Comparison of ENCODE assay signal across 15 mouse cellular contexts in genomic region chr2:25502726-25503125, GRCm38 (mm10). TPM values are rescaled to one million over a fixed set of nuclear protein-coding genes. Genes with fewer than 3 reads are reported as not detected.
DNase-seq lines count a peak whose midpoint lies in the region; ATAC-seq and TF ChIP-seq lines count a peak whose summit lies in the region.
"Had no signal": no experiment of that assay in that cellular context is flagged by ENCODE, and none has a peak within 500 bp of the region (broad histone marks: within the 10 kb centered on the region; RNA-seq: fewer than 3 reads in every experiment).

No protein-coding gene starts in this region.

- TF ChIP-seq CTCF in testis, adult 2 months (IDR thresholded peaks at IDR 0.05; ENCODE audit: control insufficient read depth, insufficient read depth, insufficient replicate concordance, low read depth, low read length), result no peak
- TF ChIP-seq CTCF in stomach, postnatal 0 days (IDR thresholded peaks at IDR 0.05; ENCODE audit: low read depth), result no peak

- H3K4me1 ChIP-seq in testis, adult 2 months (ENCODE audit: control insufficient read depth, insufficient read depth, low read length), result peaks cover 18% of the 10 kb centered on the region
- peaks cover 65% of the 10 kb centered on the region for H3K4me1 ChIP-seq in liver, embryonic 13.5 days (replicated peaks)
- H3K4me1 ChIP-seq in stomach, postnatal 0 days (replicated peaks; ENCODE audit: control insufficient read depth, insufficient read depth), result 0 out of 2 replicates have a peak, but pooled peaks cover 10% of the 10 kb centered on the region
- peaks cover 12% of the 10 kb centered on the region for H3K4me1 ChIP-seq in forebrain, embryonic 12.5 days

- no peak for TF ChIP-seq POLR2A in testis, adult 2 months (IDR thresholded peaks at IDR 0.05; ENCODE audit: control insufficient read depth, low read depth, low read length)

- peak; percentile 84 for ATAC-seq in liver, embryonic 13.5 days (ENCODE audit: low read depth)
- peak; percentile 68 for ATAC-seq in stomach, postnatal 0 days (ENCODE audit: low FRiP score, low TSS enrichment)
- no peak for ATAC-seq in forebrain, embryonic 12.5 days (ENCODE audit: low FRiP score)

- H3K27me3 ChIP-seq in testis, adult 2 months (ENCODE audit: control insufficient read depth, insufficient read depth, low read length), result no peaks in the 10 kb centered on the region
- H3K27me3 ChIP-seq in liver, embryonic 13.5 days, result no peaks in the 10 kb centered on the region
- no peaks in the 10 kb centered on the region for H3K27me3 ChIP-seq in stomach, postnatal 0 days (ENCODE audit: control insufficient read depth, insufficient read depth, low read length)
- no peaks in the 10 kb centered on the region for H3K27me3 ChIP-seq in forebrain, embryonic 12.5 days
- H3K27me3 ChIP-seq: heart, embryonic 15.5 days; hindbrain, embryonic 15.5 days had no signal

- H3K9ac ChIP-seq in liver, embryonic 13.5 days, result peak overlapping the region; percentile 87
- H3K9ac ChIP-seq in stomach, postnatal 0 days (ENCODE audit: low read length), result no peak overlapping the region; the same call in 1 of the 2 replicates
- H3K9ac ChIP-seq in forebrain, embryonic 12.5 days, result no peak overlapping the region
- H3K9ac ChIP-seq: hindbrain, embryonic 15.5 days had no signal

- no peak for DNase-seq in testis, postnatal 14 days (ENCODE audit: low spot score)
- DNase-seq in c-Kit-positive CD71-positive TER-119-positive erythroid progenitor cells, embryonic 14.5 days (ENCODE audit: low spot score), result peak; percentile 85
- DNase-seq in liver, embryonic 13.5 days, result peak; percentile 68
- DNase-seq in stomach, postnatal 0 days (ENCODE audit: low spot score), result peak; percentile 60
- DNase-seq in kidney, adult 9 months, result no peak
- DNase-seq: adrenal gland, postnatal 14 days; gastrocnemius, postnatal 14 days; lung, adult 2 months; right cerebral cortex, adult 18-20 months had no signal

- H3K36me3 ChIP-seq in testis, adult 2 months (ENCODE audit: control insufficient read depth, insufficient read depth, low read length), result peaks cover 3% of the 10 kb centered on the region
- peaks cover 34% of the 10 kb centered on the region for H3K36me3 ChIP-seq in liver, embryonic 13.5 days
- H3K36me3 ChIP-seq in stomach, postnatal 0 days (ENCODE audit: control insufficient read depth, insufficient read depth, low read length), result peaks cover 7% of the 10 kb centered on the region; the same call in 1 of the 2 replicates
- H3K36me3 ChIP-seq in forebrain, embryonic 12.5 days (replicated peaks), result peaks cover 35% of the 10 kb centered on the region

- H3K4me3 ChIP-seq in testis, adult 2 months (ENCODE audit: control insufficient read depth, low read depth, low read length), result peak overlapping the region; percentile 99
- peak overlapping the region; percentile 74; the same call in 1 of the 2 replicates for H3K4me3 ChIP-seq in liver, embryonic 13.5 days (replicated peaks)
- H3K4me3 ChIP-seq in stomach, postnatal 0 days (ENCODE audit: low read depth, low read length), result no peak overlapping the region
- H3K4me3 ChIP-seq in forebrain, embryonic 12.5 days (replicated peaks), result no peak overlapping the region
- H3K4me3 ChIP-seq: heart, embryonic 15.5 days had no signal

- peak; percentile 41 for TF ChIP-seq EP300 in stomach, postnatal 0 days (optimal IDR thresholded peaks at IDR 0.05)

- H3K9me3 ChIP-seq in liver, embryonic 13.5 days (replicated peaks), result no peaks in the 10 kb centered on the region
- no peaks in the 10 kb centered on the region for H3K9me3 ChIP-seq in stomach, postnatal 0 days (ENCODE audit: control insufficient read depth, low read length)
- no peaks in the 10 kb centered on the region for H3K9me3 ChIP-seq in forebrain, embryonic 12.5 days
- H3K9me3 ChIP-seq: heart, embryonic 15.5 days; hindbrain, embryonic 15.5 days had no signal

- no peak overlapping the region; the same call in 1 of the 2 replicates for H3K27ac ChIP-seq in testis, adult 2 months (ENCODE audit: control insufficient read depth, insufficient read depth, low read depth, low read length)
- peak overlapping the region; percentile 87 for H3K27ac ChIP-seq in liver, embryonic 13.5 days
- peak overlapping the region; percentile 86 for H3K27ac ChIP-seq in stomach, postnatal 0 days (replicated peaks)
- no peak overlapping the region for H3K27ac ChIP-seq in forebrain, embryonic 12.5 days
- H3K27ac ChIP-seq: heart, embryonic 15.5 days; hindbrain, embryonic 15.5 days had no signal

- H3K4me2 ChIP-seq in liver, embryonic 13.5 days, result peak overlapping the region; percentile 84
- H3K4me2 ChIP-seq in stomach, postnatal 0 days (replicated peaks; ENCODE audit: low read depth), result no peak overlapping the region
- no peak overlapping the region for H3K4me2 ChIP-seq in forebrain, embryonic 12.5 days
- H3K4me2 ChIP-seq: heart, embryonic 15.5 days had no signal

- 31% methylated on average over 3 of the region's 3 CpGs for WGBS in liver, embryonic 13.5 days (ENCODE audit: insufficient replicate concordance)
- 61% methylated on average over 3 of the region's 3 CpGs for WGBS in stomach, postnatal 0 days
- WGBS in forebrain, embryonic 12.5 days, result 93% methylated on average over 3 of the region's 3 CpGs

RNA-seq across cellular contexts. Expression of gene C8g, which starts 1.2 kb away (rescaled TPM):
- polyA plus RNA-seq in testis, adult 2 months (2012; rRNA removed), result 58.4 and 70.5 TPM in 2 replicates
- polyA plus RNA-seq in liver, embryonic 13.5 days (2015; fragmentation: Nextera tagmentation; extraction: Ambion mirVana), result 25.8 and 26.8 TPM in 2 replicates
- polyA plus RNA-seq in stomach, postnatal 0 days (2015; fragmentation: Nextera tagmentation; extraction: Ambion mirVana), result 2.8 and 3.8 TPM in 2 replicates
- polyA plus RNA-seq in forebrain, embryonic 12.5 days (2016; fragmentation: Nextera tagmentation; extraction: Ambion mirVana), result 4.7 and 5.4 TPM in 2 replicates

RNA-seq across cellular contexts. Expression of gene Fbxw5, which starts 2.2 kb away (rescaled TPM):
- 137 and 166 TPM in 2 replicates for polyA plus RNA-seq in testis, adult 2 months (2012; rRNA removed)
- 27.9 and 31.1 TPM in 2 replicates for polyA plus RNA-seq in liver, embryonic 13.5 days (2015; fragmentation: Nextera tagmentation; extraction: Ambion mirVana)
- 39.3 and 47.5 TPM in 2 replicates for polyA plus RNA-seq in stomach, postnatal 0 days (2015; fragmentation: Nextera tagmentation; extraction: Ambion mirVana)
- 102 and 110 TPM in 2 replicates for polyA plus RNA-seq in forebrain, embryonic 12.5 days (2016; fragmentation: Nextera tagmentation; extraction: Ambion mirVana)

RNA-seq across cellular contexts. Expression of gene Lcn12, which starts 9.0 kb away (rescaled TPM):
- 5.7 TPM in 1 of 2 replicates, not detected in the other for polyA plus RNA-seq in testis, adult 2 months (2012; rRNA removed)
- polyA plus RNA-seq in liver, embryonic 13.5 days (2015; fragmentation: Nextera tagmentation; extraction: Ambion mirVana), result not detected in 2 replicates
- polyA plus RNA-seq in stomach, postnatal 0 days (2015; fragmentation: Nextera tagmentation; extraction: Ambion mirVana), result not detected in 2 replicates
- polyA plus RNA-seq in forebrain, embryonic 12.5 days (2016; fragmentation: Nextera tagmentation; extraction: Ambion mirVana), result not detected in 2 replicates
- polyA plus RNA-seq: heart, embryonic 15.5 days; hindbrain, embryonic 15.5 days; kidney, embryonic 16.5 days; lung, adult 2 months; myocyte had no signal

RNA-seq across cellular contexts. Expression of gene Ptgds, which starts 32.9 kb away (rescaled TPM):
- polyA plus RNA-seq in testis, adult 2 months (2012; rRNA removed), result 311 and 369 TPM in 2 replicates
- 0.38 TPM in 1 of 2 replicates, not detected in the other for polyA plus RNA-seq in liver, embryonic 13.5 days (2015; fragmentation: Nextera tagmentation; extraction: Ambion mirVana)
- polyA plus RNA-seq in stomach, postnatal 0 days (2015; fragmentation: Nextera tagmentation; extraction: Ambion mirVana), result 4.7 and 5.2 TPM in 2 replicates
- polyA plus RNA-seq in forebrain, embryonic 12.5 days (2016; fragmentation: Nextera tagmentation; extraction: Ambion mirVana), result 0.69 and 1.3 TPM in 2 replicates

RNA-seq across cellular contexts. Expression of gene Paxx, which starts 41.8 kb away (rescaled TPM):
- polyA plus RNA-seq in testis, adult 2 months (2012; rRNA removed), result 34.3 and 35.8 TPM in 2 replicates
- polyA plus RNA-seq in liver, embryonic 13.5 days (2015; fragmentation: Nextera tagmentation; extraction: Ambion mirVana), result 7.2 and 7.7 TPM in 2 replicates
- polyA plus RNA-seq in stomach, postnatal 0 days (2015; fragmentation: Nextera tagmentation; extraction: Ambion mirVana), result 51.7 and 59.7 TPM in 2 replicates
- 34.5 and 39.1 TPM in 2 replicates for polyA plus RNA-seq in forebrain, embryonic 12.5 days (2016; fragmentation: Nextera tagmentation; extraction: Ambion mirVana)

Comparison
In these comparisons a context has a peak if more than half of its experiments do, and no peak if none do; other contexts are left out.
1. H3K27ac ChIP-seq: peak in liver, embryonic 13.5 days (single experiment) and stomach, postnatal 0 days (single experiment); none in testis, adult 2 months (single experiment) and forebrain, embryonic 12.5 days (single experiment).
2. H3K4me3 ChIP-seq: peak in testis, adult 2 months (single experiment) and liver, embryonic 13.5 days (single experiment); none in stomach, postnatal 0 days (single experiment) and forebrain, embryonic 12.5 days (single experiment).
3. DNase-seq: peak in c-Kit-positive CD71-positive TER-119-positive erythroid progenitor cells, embryonic 14.5 days (single experiment), liver, embryonic 13.5 days (single experiment) and stomach, postnatal 0 days (single experiment); none in testis, postnatal 14 days (single experiment) and kidney, adult 9 months (single experiment).